Mouse (Mus musculus) hindbrain, embryonic 16.5 days (tissue): ENCODE results near the gene Lysmd1. TPM values are rescaled to one million over a fixed set of nuclear protein-coding genes. Genes with fewer than 3 reads are reported as not detected.

ENCODE experiments used
- microRNA-seq: library from miRNA; unstranded; fragments of <30 nt; microRNA quantifications from one replicate; pipeline ENCODE4, GENCODE M21; 2017
- polyA plus RNA-seq: library from polyadenylated mRNA; unstranded; fragments of >200 nt; fragmentation: Nextera tagmentation; extraction: Ambion mirVana; gene quantifications from 2 replicates; pipeline ENCODE4 v1.2.1, GENCODE M21; 2015

Lysmd1 gene
- polyA plus RNA-seq, 1 experiment from 2014 or later, result 51.9 TPM

Small RNAs within 50 kb of the gene (microRNA-seq; reads per million reads assigned to microRNA genes)
- not detected for gene Mir8099-1

Other genes with a start within 250 kb of the Lysmd1 start
- gene Psmb4, start 247.1 kb upstream of the Lysmd1 start, polyA plus RNA-seq, result 358 and 373 TPM in 2 replicates
- gene Selenbp1, start 201.0 kb upstream of the Lysmd1 start, polyA plus RNA-seq, result 18.1 and 23.5 TPM in 2 replicates
- gene Rfx5, start 180.0 kb upstream of the Lysmd1 start, polyA plus RNA-seq, result 6.1 and 7.1 TPM in 2 replicates
- 22.1 and 26.2 TPM in 2 replicates for gene Pi4kb, start 159.4 kb upstream of the Lysmd1 start, polyA plus RNA-seq
- gene Zfp687, start 118.6 kb upstream of the Lysmd1 start, polyA plus RNA-seq, result 15.9 and 22.0 TPM in 2 replicates
- gene Psmd4, start 91.5 kb upstream of the Lysmd1 start, polyA plus RNA-seq, result 267 and 288 TPM in 2 replicates
- gene Pip5k1a, start 27.2 kb upstream of the Lysmd1 start, polyA plus RNA-seq, result 13.8 and 14.5 TPM in 2 replicates
- 142 and 158 TPM in 2 replicates for gene Vps72, start 23.1 kb upstream of the Lysmd1 start, polyA plus RNA-seq
- gene Tmod4, start 9.6 kb upstream of the Lysmd1 start, polyA plus RNA-seq, result 0.98 and 1.7 TPM in 2 replicates
- 83.2 and 83.6 TPM in 2 replicates for gene Scnm1, start 77 bp upstream of the Lysmd1 start, polyA plus RNA-seq
- gene Tnfaip8l2, start 8.3 kb downstream of the Lysmd1 start, polyA plus RNA-seq, result 3.0 and 3.3 TPM in 2 replicates
- 15.2 and 21.8 TPM in 2 replicates for gene Sema6c, start 26.4 kb downstream of the Lysmd1 start, polyA plus RNA-seq
- 2.4 and 3.0 TPM in 2 replicates for gene Gabpb2, start 83.8 kb downstream of the Lysmd1 start, polyA plus RNA-seq
- 59.1 and 61.0 TPM in 2 replicates for gene Cdc42se1, start 94.6 kb downstream of the Lysmd1 start, polyA plus RNA-seq
- gene Mllt11, start 98.1 kb downstream of the Lysmd1 start, polyA plus RNA-seq, result 282 and 327 TPM in 2 replicates
- 0.29 and 0.30 TPM in 2 replicates for gene Gm128, start 107.5 kb downstream of the Lysmd1 start, polyA plus RNA-seq
- 0.20 TPM in 1 of 2 replicates, not detected in the other for gene Bnipl, start 117.1 kb downstream of the Lysmd1 start, polyA plus RNA-seq
- 35.8 and 36.3 TPM in 2 replicates for gene Mindy1, start 147.3 kb downstream of the Lysmd1 start, polyA plus RNA-seq
- gene Prune1, start 148.0 kb downstream of the Lysmd1 start, polyA plus RNA-seq, result 77.6 and 79.9 TPM in 2 replicates
- gene Anxa9, start 173.1 kb downstream of the Lysmd1 start, polyA plus RNA-seq, result 0.35 TPM in 2 replicates
- gene Cers2, start 180.7 kb downstream of the Lysmd1 start, polyA plus RNA-seq, result 97.4 and 102 TPM in 2 replicates
- gene Setdb1, start 223.1 kb downstream of the Lysmd1 start, polyA plus RNA-seq, result 36.0 and 44.3 TPM in 2 replicates